Mouse (Mus musculus) heart, postnatal 0 days (tissue): Measurements from ENCODE around the gene Harbi1. TPM values are rescaled to one million over a fixed set of nuclear protein-coding genes. Genes with fewer than 3 reads are reported as not detected.

Source experiments
- ATAC-seq: fragments of 200-750 bp; cut with Nextera tagmentation; 2 replicates; pipeline ENCODE4 v1.8.0; 2017; ENCODE audit warnings: low read depth, moderate number of reproducible peaks, moderate library complexity; ENCODE audit not compliant: insufficient read depth
- DNase-seq: peaks from one replicate; pipeline ENCODE4 v3.0.0-alpha.2; 2016; ENCODE audit warnings: low spot score
- H3K27ac ChIP-seq: fragments of 300-500 bp; sonication (generic); 2 replicates; pipeline ENCODE4 v1.5.1; 2014; ENCODE audit warnings: low read depth, mild to moderate bottlenecking
- H3K27me3 ChIP-seq: fragments of 300-500 bp; sonication (generic); 2 replicates; pipeline ENCODE4 v1.6.1; 2014; ENCODE audit warnings: low read length, mixed read lengths; ENCODE audit not compliant: control insufficient read depth, insufficient read depth
- H3K36me3 ChIP-seq: fragments of 300-500 bp; sonication (generic); replicated peaks from 2 replicates; pipeline ENCODE4 v1.6.1; 2014; ENCODE audit warnings: low read length, mixed read lengths; ENCODE audit not compliant: control insufficient read depth, insufficient read depth
- H3K4me1 ChIP-seq: fragments of 300-500 bp; sonication (generic); 2 replicates; pipeline ENCODE4 v1.6.1; 2014; ENCODE audit warnings: antibody characterized with exemption; ENCODE audit not compliant: control insufficient read depth, insufficient read depth
- H3K4me2 ChIP-seq: fragments of 300-500 bp; sonication (generic); 2 replicates; pipeline ENCODE4 v1.6.1; 2014; ENCODE audit warnings: low read depth, mild to moderate bottlenecking, low read length, moderate library complexity
- H3K4me3 ChIP-seq: fragments of 300-500 bp; sonication (generic); 2 replicates; pipeline ENCODE4 v1.5.1; 2014; ENCODE audit warnings: low read depth, low read length
- H3K9ac ChIP-seq: fragments of 300-500 bp; sonication (generic); replicated peaks from 2 replicates; pipeline ENCODE4 v1.6.1; 2014; ENCODE audit warnings: low read depth, low read length, mixed read lengths
- H3K9me3 ChIP-seq: fragments of 300-500 bp; sonication (generic); replicated peaks from 2 replicates; pipeline ENCODE4 v1.6.1; 2016; ENCODE audit warnings: low read length; ENCODE audit not compliant: control insufficient read depth
- CTCF ChIP-seq: IDR thresholded peaks from 2 replicates; pipeline ENCODE4 v1.5.1; 2016; ENCODE audit warnings: antibody characterized with exemption, control low read depth, low read depth
- EP300 ChIP-seq: IDR thresholded peaks from 2 replicates; pipeline ENCODE4 v1.6.1; 2016; ENCODE audit warnings: antibody characterized with exemption, low read depth
- WGBS: fragments of 180-500 bp; shearing (Covaris S2); extraction: QIAGEN DNeasy Blood & Tissue Kit; methylation state at CpG from one replicate; pipeline ENCODE4 v1.1.7; 2014; 5-methylcytosine and 5-hydroxymethylcytosine counted together
- polyA plus RNA-seq: library from polyadenylated mRNA; unstranded; fragments of >200 nt; fragmentation: Nextera tagmentation; extraction: Ambion mirVana; gene quantifications from 2 replicates; pipeline ENCODE4 v1.2.1, GENCODE M21; 2015
- total RNA-seq: library from RNA; depleted of rRNA; stranded (reverse); fragments of >200 nt; gene quantifications from 2 replicates; pipeline ENCODE4 v1.2.3, GENCODE M21; 2014; ENCODE audit warnings: low replicate concordance; rRNA removed

Gene Harbi1
- total RNA-seq (6.3 and 27.6 TPM in 2 replicates), polyA plus RNA-seq (10.0 and 11.1 TPM in 2 replicates)

DNA sequence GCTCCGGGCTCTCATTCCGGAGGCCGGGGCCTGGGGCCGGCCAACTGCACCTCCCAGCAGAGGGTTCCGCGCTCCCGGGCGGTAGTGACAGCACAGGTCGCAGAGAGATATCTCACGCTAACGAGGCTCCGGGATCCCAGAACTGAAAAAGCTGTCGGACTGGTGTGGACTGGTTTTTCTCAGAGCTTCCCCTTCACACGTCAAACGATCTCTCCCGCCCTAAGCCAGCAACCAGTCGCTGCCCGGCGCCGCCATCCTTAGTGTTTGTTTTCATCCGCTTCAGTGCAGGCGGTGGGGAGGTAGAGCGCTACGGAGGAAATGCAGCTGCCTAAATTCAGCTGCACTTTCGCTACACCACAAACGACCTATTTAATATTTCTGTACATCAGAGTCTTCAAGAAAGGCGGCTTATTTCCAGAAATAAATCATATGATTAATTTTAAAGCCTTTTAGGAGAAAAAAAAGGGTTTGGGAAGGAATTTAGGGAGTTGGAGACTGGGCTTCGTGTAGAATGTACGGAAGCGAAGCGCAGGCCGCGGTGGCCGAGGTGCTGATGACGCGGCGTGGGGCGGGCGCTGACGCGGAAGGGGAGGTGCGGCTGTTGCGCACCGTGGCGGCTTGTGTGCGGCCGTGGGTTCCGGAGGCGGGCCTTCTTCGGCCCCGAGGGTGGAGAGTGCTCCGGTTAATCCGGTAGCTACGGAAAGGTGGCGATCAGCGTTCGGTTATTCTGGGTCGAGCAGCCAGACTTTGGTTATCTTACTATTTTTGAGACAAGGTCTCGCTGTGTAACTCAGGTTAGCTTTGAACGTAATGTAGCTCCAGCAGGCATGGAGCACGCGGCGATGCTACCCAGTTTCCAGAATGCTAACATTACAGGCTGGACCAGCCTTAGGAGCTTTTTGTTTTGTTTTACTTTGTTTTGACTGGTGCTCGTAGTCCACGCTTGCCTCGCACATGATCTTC is at the start of gene Harbi1, which contains the start of gene Atg13:
TSS of gene Harbi1 (plus strand) at position 581 of the 963 bp plus-strand sequence.
TSS of gene Atg13 (minus strand) at position 305 of the 963 bp plus-strand sequence.
- peak; percentile 98 for ATAC-seq
- Histone ChIP-seq H3K4me2 (peak within 1 kb of the TSS; percentile 93), H3K27me3 (no peaks in the 10 kb centered on the region)

DNA sequence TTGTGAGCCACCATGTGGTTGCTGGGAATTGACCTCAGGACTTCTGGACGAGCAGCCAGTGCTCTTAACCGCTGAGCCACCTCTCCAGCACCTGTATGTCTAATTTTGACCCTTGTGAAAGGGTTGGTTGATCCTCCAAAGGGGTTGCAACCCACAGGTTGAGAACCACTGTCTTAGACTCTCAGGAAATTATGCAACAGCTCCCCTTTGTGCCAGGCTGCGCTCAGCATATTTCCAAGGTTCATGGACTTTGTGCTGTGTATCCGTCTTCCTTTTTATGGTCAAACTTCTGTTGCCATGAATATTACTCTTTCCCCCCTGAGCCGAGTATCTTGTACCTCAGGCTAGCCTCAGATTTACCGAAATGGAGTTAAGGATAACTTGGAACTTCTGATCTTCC is 49.7 kb upstream of the Harbi1 start:
- 90% methylated on average over 6 of the region's 6 CpGs for WGBS
- TF ChIP-seq CTCF (no peak), EP300 (no peak)
- peaks cover 78% of the 10 kb centered on the region for H3K36me3 ChIP-seq

More for the DNA sequence above, at the start of gene Harbi1, which contains the start of gene Atg13:
- H3K4me3 ChIP-seq: peak within 1 kb of the TSS; percentile 99
- H3K9ac ChIP-seq: peak within 1 kb of the TSS; percentile 88
- H3K9me3 ChIP-seq: no peaks in the 10 kb centered on the region
- H3K4me1 ChIP-seq: peaks cover 8% of the 10 kb centered on the region
- peak; percentile 90 for DNase-seq
- H3K27ac ChIP-seq: peak within 1 kb of the TSS; percentile 80
- WGBS: under 1% methylated on average over 66 of the region's 66 CpGs
- TF ChIP-seq CTCF (no peak), EP300 (peak; percentile 79)
- H3K36me3 ChIP-seq: no peaks in the 10 kb centered on the region

DNA sequence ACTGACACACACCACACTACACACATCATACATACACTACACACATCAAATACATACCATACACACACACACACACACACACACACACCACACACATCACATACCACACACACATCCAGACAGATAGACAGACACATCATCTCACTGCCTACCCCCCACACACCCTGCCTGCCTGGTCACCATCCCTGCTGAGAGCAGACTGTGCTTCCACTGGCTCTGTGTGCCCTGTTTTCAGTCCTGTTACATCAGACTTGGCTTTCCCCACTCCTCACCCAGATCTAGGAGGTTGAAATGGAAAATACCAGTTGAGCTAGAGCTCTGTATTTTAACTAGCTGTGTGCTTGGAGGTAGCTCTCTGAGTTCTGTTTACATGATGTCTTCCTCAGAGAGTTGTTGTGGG is 45.9 kb upstream of the Harbi1 start:
- Histone ChIP-seq H3K27me3 (no peaks in the 10 kb centered on the region), H3K4me2 (no peak overlapping the region), H3K36me3 (peaks cover 71% of the 10 kb centered on the region), H3K27ac (no peak overlapping the region), H3K4me1 (no peaks in the 10 kb centered on the region), H3K9me3 (no peaks in the 10 kb centered on the region), H3K4me3 (no peak overlapping the region), H3K9ac (no peak overlapping the region)
- TF ChIP-seq CTCF (no peak), EP300 (no peak)
- ATAC-seq (no peak), DNase-seq (no peak)

More for the DNA sequence above, 49.7 kb upstream of the Harbi1 start:
- ATAC-seq: no peak
- DNase-seq: no peak
- no peaks in the 10 kb centered on the region for H3K27me3 ChIP-seq
- H3K9me3 ChIP-seq: no peaks in the 10 kb centered on the region
- no peak overlapping the region for H3K27ac ChIP-seq
- no peak overlapping the region for H3K4me3 ChIP-seq
- H3K9ac ChIP-seq: no peak overlapping the region
- H3K4me1 ChIP-seq: peaks cover 10% of the 10 kb centered on the region
- no peak overlapping the region for H3K4me2 ChIP-seq

DNA sequence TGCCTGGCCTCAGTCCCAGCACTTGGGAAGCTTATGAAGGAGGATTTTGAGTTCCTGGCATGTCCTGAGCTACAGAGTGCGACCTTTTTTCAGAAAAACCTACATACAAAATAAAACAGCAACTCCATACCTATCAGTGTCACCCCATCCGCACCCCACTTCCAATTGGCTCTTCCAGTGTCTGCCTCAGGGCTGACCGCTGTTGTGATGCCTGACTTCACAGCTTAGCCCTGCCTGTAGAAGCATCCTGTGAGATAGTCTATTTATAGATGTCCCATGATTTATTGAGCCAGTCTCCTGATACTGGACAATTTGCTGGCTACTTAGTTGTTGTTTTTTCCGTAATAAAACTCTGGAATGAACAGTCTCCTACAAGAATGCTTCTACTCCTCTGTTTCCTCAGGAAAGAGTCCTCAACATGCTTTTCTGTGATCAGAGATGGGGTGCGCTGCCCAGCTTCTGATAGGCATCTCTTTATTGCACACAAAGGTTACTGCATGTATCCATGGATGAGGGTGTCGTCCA is 44.2 kb upstream of the Harbi1 start:
- 66% methylated on average over 6 of the region's 6 CpGs for WGBS
- H3K4me3 ChIP-seq: no peak overlapping the region

GRCm38 (mm10) chr2:91667747-91668146 is 42.9 kb upstream of the Harbi1 start:
- no peak overlapping the region for H3K9ac ChIP-seq
- no peak overlapping the region for H3K4me3 ChIP-seq
- DNase-seq: no peak
- H3K9me3 ChIP-seq: no peaks in the 10 kb centered on the region
- no peaks in the 10 kb centered on the region for H3K4me1 ChIP-seq
- TF ChIP-seq CTCF (no peak), EP300 (no peak)
- no peak for ATAC-seq
- H3K27me3 ChIP-seq: no peaks in the 10 kb centered on the region
- no peak overlapping the region for H3K27ac ChIP-seq
- no peak overlapping the region for H3K4me2 ChIP-seq
- peaks cover 72% of the 10 kb centered on the region for H3K36me3 ChIP-seq
- WGBS: 50% methylated on average over 2 of the region's 2 CpGs

More for the DNA sequence above, 44.2 kb upstream of the Harbi1 start:
- peaks cover 74% of the 10 kb centered on the region for H3K36me3 ChIP-seq
- no peak for DNase-seq
- ATAC-seq: no peak
- H3K4me1 ChIP-seq: no peaks in the 10 kb centered on the region
- no peak overlapping the region for H3K9ac ChIP-seq
- no peak overlapping the region for H3K4me2 ChIP-seq
- TF ChIP-seq EP300 (no peak), CTCF (no peak)
- H3K9me3 ChIP-seq: no peaks in the 10 kb centered on the region
- peak overlapping the region; percentile 5; the same call in 1 of the 2 replicates for H3K27ac ChIP-seq
- no peaks in the 10 kb centered on the region for H3K27me3 ChIP-seq
